Mouse (Mus musculus) spleen, adult 2 months (tissue): ENCODE measurements around the gene Usp2. TPM values are rescaled to one million over a fixed set of nuclear protein-coding genes. Genes with fewer than 3 reads are reported as not detected.
A peak's percentile ranks its signal among the peaks of the same experiment; 100 is the strongest.

Experiments used
- DNase-seq, 2 experiments: peaks; one replicate each; pipeline versions ENCODE4 v3.0.0 to v3.0.0-alpha.2; 2012 to 2021; ENCODE audit warnings: low spot score in 2 of 2, low read depth in 1 of 2
- H3K27ac ChIP-seq: fragments of 200-500 bp; 2 replicates; pipeline ENCODE4 v1.5.1; 2012; ENCODE audit warnings: low read length, inconsistent platforms; ENCODE audit not compliant: insufficient read depth
- H3K27me3 ChIP-seq: fragments of 200-500 bp; 2 replicates; pipeline ENCODE4 v1.6.1; 2012; ENCODE audit warnings: mild to moderate bottlenecking, moderate library complexity, low read length, inconsistent platforms; ENCODE audit not compliant: control insufficient read depth, insufficient read depth
- H3K36me3 ChIP-seq: fragments of 200-500 bp; 2 replicates; pipeline ENCODE4 v1.6.1; 2012; ENCODE audit warnings: mild to moderate bottlenecking, low read length, inconsistent platforms; ENCODE audit not compliant: control insufficient read depth, insufficient read depth
- H3K4me1 ChIP-seq: fragments of 200-500 bp; 2 replicates; pipeline ENCODE4 v1.6.1; 2011; ENCODE audit warnings: inconsistent platforms; ENCODE audit not compliant: control insufficient read depth, insufficient read depth, insufficient read length
- H3K4me3 ChIP-seq: fragments of 200-500 bp; 2 replicates; pipeline ENCODE4 v1.5.1; 2011; ENCODE audit warnings: mild to moderate bottlenecking, inconsistent platforms; ENCODE audit not compliant: insufficient read depth, insufficient read length; ENCODE audit errors: extremely low read depth
- CTCF ChIP-seq: fragments of 200-500 bp; IDR thresholded peaks from 2 replicates; pipeline ENCODE4 v1.5.1; 2011; ENCODE audit warnings: mild to moderate bottlenecking, inconsistent platforms; ENCODE audit not compliant: insufficient read depth, insufficient read length, insufficient replicate concordance; ENCODE audit errors: extremely low read depth
- POLR2A ChIP-seq: fragments of 200-500 bp; IDR thresholded peaks from 2 replicates; pipeline ENCODE4 v1.6.1; 2011; ENCODE audit warnings: low read depth, low read length, inconsistent platforms
- WGBS: fragments of 180-500 bp; shearing (Covaris S2); methylation state at CpG from one replicate; pipeline ENCODE4 v1.1.7; 2018; 5-methylcytosine and 5-hydroxymethylcytosine counted together
- polyA plus RNA-seq: library from polyadenylated mRNA; depleted of rRNA; stranded (reverse); fragments of >200 nt; gene quantifications from 2 replicates; pipeline ENCODE4 v1.2.3, GENCODE M21; 2012

Gene Usp2
- polyA plus RNA-seq, 1 experiment, result 0.65 TPM

- no peaks in the 10 kb centered on the region for H3K4me1 ChIP-seq
- 22% methylated on average over 5 of the region's 5 CpGs for WGBS
- DNase-seq, result peak in 1 of 2 experiments; percentile 33
- no peak overlapping the region for H3K27ac ChIP-seq
- no peaks in the 10 kb centered on the region for H3K27me3 ChIP-seq
- no peak overlapping the region for H3K4me3 ChIP-seq
- TF ChIP-seq POLR2A, result no peak
- peak; percentile 27; the same call in 1 of the 2 replicates for TF ChIP-seq CTCF
- H3K36me3 ChIP-seq, result no peaks in the 10 kb centered on the region
Measured at GRCm38 (mm10) chr9:44076764-44077120, 9.9 kb downstream of the Usp2 start.

- TF ChIP-seq CTCF (no peak), POLR2A (no peak)
- no peak overlapping the region for H3K27ac ChIP-seq
Measured at GRCm38 (mm10) chr9:44077266-44077910, 10.6 kb downstream of the Usp2 start.

GRCm38 (mm10) chr9:44078136-44078797 lies 11.4 kb downstream of the Usp2 start:
- H3K4me1 ChIP-seq, result no peaks in the 10 kb centered on the region
- no peak overlapping the region for H3K4me3 ChIP-seq
- no peaks in the 10 kb centered on the region for H3K36me3 ChIP-seq
- no peak overlapping the region for H3K27ac ChIP-seq
- no peaks in the 10 kb centered on the region for H3K27me3 ChIP-seq
- TF ChIP-seq CTCF, result no peak
- TF ChIP-seq POLR2A, result no peak
- 89% methylated on average over 10 of the region's 10 CpGs for WGBS
- DNase-seq, result no peak

More at GRCm38 (mm10) chr9:44077266-44077910, 10.6 kb downstream of the Usp2 start:
- WGBS, result 89% methylated on average over 11 of the region's 11 CpGs
- no peak for DNase-seq
- Histone ChIP-seq H3K36me3 (no peaks in the 10 kb centered on the region), H3K27me3 (no peaks in the 10 kb centered on the region), H3K4me3 (no peak overlapping the region), H3K4me1 (no peaks in the 10 kb centered on the region)

GRCm38 (mm10) chr9:44078955-44079756 lies 12.3 kb downstream of the Usp2 start:
- no peaks in the 10 kb centered on the region for H3K36me3 ChIP-seq
- TF ChIP-seq CTCF, result no peak
- no peak for TF ChIP-seq POLR2A
- WGBS, result 46% methylated on average over 15 of the region's 16 CpGs
- H3K4me1 ChIP-seq, result peaks cover 2% of the 10 kb centered on the region; the same call in 1 of the 2 replicates
- H3K27me3 ChIP-seq, result 0 out of 2 replicates have a peak, but pooled peaks cover under 1% of the 10 kb centered on the region
- H3K4me3 ChIP-seq, result no peak overlapping the region
- no peak for DNase-seq
- no peak overlapping the region for H3K27ac ChIP-seq

GRCm38 (mm10) chr9:44079997-44080780 lies 13.4 kb downstream of the Usp2 start:
- Histone ChIP-seq H3K27me3 (peaks cover 7% of the 10 kb centered on the region), H3K27ac (no peak overlapping the region), H3K36me3 (no peaks in the 10 kb centered on the region), H3K4me3 (no peak overlapping the region), H3K4me1 (peaks cover 7% of the 10 kb centered on the region; the same call in 1 of the 2 replicates)
- no peak for DNase-seq
- WGBS, result 49% methylated on average over 10 of the region's 10 CpGs
- TF ChIP-seq POLR2A (no peak), CTCF (no peak)

- Histone ChIP-seq H3K36me3 (no peaks in the 10 kb centered on the region), H3K27me3 (peaks cover 9% of the 10 kb centered on the region), H3K4me1 (peaks cover 9% of the 10 kb centered on the region; the same call in 1 of the 2 replicates), H3K27ac (no peak overlapping the region), H3K4me3 (no peak overlapping the region)
- no peak for DNase-seq
- TF ChIP-seq POLR2A (no peak), CTCF (no peak)
- 92% methylated on average over 5 of the region's 5 CpGs for WGBS
Measured at GRCm38 (mm10) chr9:44080953-44081352, 14.1 kb downstream of the Usp2 start.
